ENCODE assay signal across 9 mouse cellular contexts in genomic region chr9:44135731-44136411, GRCm38 (mm10). TPM values are rescaled to one million over a fixed set of nuclear protein-coding genes. Genes with fewer than 3 reads are reported as not detected.
DNase-seq lines count a peak whose midpoint lies in the region; ATAC-seq and TF ChIP-seq lines count a peak whose summit lies in the region.
"Had no signal": no experiment of that assay in that cellular context is flagged by ENCODE, and none has a peak within 500 bp of the region (broad histone marks: within the 10 kb centered on the region; RNA-seq: fewer than 3 reads in every experiment).

No protein-coding gene starts in this region.

- DNase-seq in heart, postnatal 10 days = no peak
- peak; percentile 36 for DNase-seq in lung, postnatal 10 days
- DNase-seq in adrenal gland, postnatal 14 days = no peak
- DNase-seq in thymus, postnatal 14 days = no peak
- DNase-seq in ovary, postnatal 36 days (ENCODE audit: low spot score) = no peak

- H3K27me3 ChIP-seq in heart, embryonic 12.5 days (replicated peaks) = no peaks in the 10 kb centered on the region
- H3K27me3 ChIP-seq in heart, embryonic 15.5 days = no peaks in the 10 kb centered on the region

- WGBS in heart, embryonic 12.5 days = 17% methylated on average over 7 of the region's 7 CpGs
- 21% methylated on average over 7 of the region's 7 CpGs for WGBS in heart, embryonic 15.5 days

- TF ChIP-seq POLR2A in bone marrow macrophage, adult 2 months (IDR thresholded peaks at IDR 0.05; ENCODE audit: borderline replicate concordance, low read depth, low read length) = no peak

- H3K4me3 ChIP-seq in heart, embryonic 12.5 days = peak overlapping the region; percentile 81
- 0 out of 2 replicates have a peak overlapping the region, but pooled peaks have one; percentile 55 for H3K4me3 ChIP-seq in bone marrow macrophage, adult 2 months (ENCODE audit: insufficient read depth, low read length)
- peak overlapping the region; percentile 83 for H3K4me3 ChIP-seq in heart, embryonic 15.5 days

- H3K27ac ChIP-seq in heart, embryonic 12.5 days (ENCODE audit: poor library complexity, severe bottlenecking) = peak overlapping the region; percentile 91
- no peak overlapping the region for H3K27ac ChIP-seq in bone marrow macrophage, adult 2 months (ENCODE audit: insufficient read depth, low read depth, low read length)
- H3K27ac ChIP-seq in heart, embryonic 15.5 days = peak overlapping the region; percentile 96

- peaks cover 72% of the 10 kb centered on the region for H3K4me1 ChIP-seq in heart, embryonic 12.5 days (replicated peaks)
- H3K4me1 ChIP-seq in bone marrow macrophage, adult 2 months (ENCODE audit: control insufficient read depth, insufficient read depth, low read length) = peaks cover 5% of the 10 kb centered on the region
- peaks cover 82% of the 10 kb centered on the region for H3K4me1 ChIP-seq in heart, embryonic 15.5 days (replicated peaks)

- no peak for TF ChIP-seq CTCF in bone marrow macrophage, adult 2 months (IDR thresholded peaks at IDR 0.05; ENCODE audit: low read depth, low read length)

- peak; percentile 47; the same call in 1 of the 2 replicates for ATAC-seq in heart, embryonic 12.5 days (ENCODE audit: insufficient number of reproducible peaks, low FRiP score)
- ATAC-seq in heart, embryonic 15.5 days (replicated peaks; ENCODE audit: insufficient number of reproducible peaks, insufficient read depth, low FRiP score, low read depth) = peak; percentile 51

- intact Hi-C loops in heart, postnatal 10 days (cut with DNase I) = no loop called here

- peaks cover 45% of the 10 kb centered on the region for H3K36me3 ChIP-seq in heart, embryonic 12.5 days
- H3K36me3 ChIP-seq in heart, embryonic 15.5 days = peaks cover 37% of the 10 kb centered on the region

- H3K9ac ChIP-seq in heart, embryonic 12.5 days = peak overlapping the region; percentile 94
- H3K9ac ChIP-seq in heart, embryonic 15.5 days = peak overlapping the region; percentile 89

- peak overlapping the region; percentile 89 for H3K4me2 ChIP-seq in heart, embryonic 12.5 days
- H3K4me2 ChIP-seq in heart, embryonic 15.5 days = peak overlapping the region; percentile 74

- no peaks in the 10 kb centered on the region for H3K9me3 ChIP-seq in heart, embryonic 12.5 days (replicated peaks)
- no peaks in the 10 kb centered on the region for H3K9me3 ChIP-seq in heart, embryonic 15.5 days (replicated peaks)

RNA-seq across cellular contexts. Expression of gene Mcam, which starts 1.6 kb away (rescaled TPM):
- 129 and 130 TPM in 2 replicates for polyA plus RNA-seq in heart, embryonic 12.5 days (2016; fragmentation: Nextera tagmentation; extraction: Ambion mirVana)
- 100 to 1,000 TPM; 147 to 156 TPM for total RNA-seq in heart, postnatal 10 days (2021)
- 0.29 TPM in 1 of 2 replicates, not detected in the other for polyA plus RNA-seq in bone marrow macrophage, adult 2 months (2012; ENCODE audit: insufficient read depth, insufficient read length, missing spikeins)
- 93.4 and 102 TPM in 2 replicates for polyA plus RNA-seq in heart, embryonic 15.5 days (2015; fragmentation: Nextera tagmentation; extraction: Ambion mirVana)
- total RNA-seq in adrenal gland, postnatal 14 days (2021) = 65.3 and 76.6 TPM in 2 replicates

RNA-seq across cellular contexts. Expression of gene Rnf26, which starts 22.6 kb away (rescaled TPM):
- 48.4 and 51.3 TPM in 2 replicates for polyA plus RNA-seq in heart, embryonic 12.5 days (2016; fragmentation: Nextera tagmentation; extraction: Ambion mirVana)
- 10 to 100 TPM; 18.1 TPM for total RNA-seq in heart, postnatal 10 days (2021)
- 24.2 and 25.0 TPM in 2 replicates for polyA plus RNA-seq in bone marrow macrophage, adult 2 months (2012; ENCODE audit: insufficient read depth, insufficient read length, missing spikeins)
- 28.7 and 39.9 TPM in 2 replicates for polyA plus RNA-seq in heart, embryonic 15.5 days (2015; fragmentation: Nextera tagmentation; extraction: Ambion mirVana)
- 27.5 and 31.8 TPM in 2 replicates for total RNA-seq in adrenal gland, postnatal 14 days (2021)

RNA-seq across cellular contexts. Expression of gene Gm49380, which starts 22.6 kb away (rescaled TPM):
- 0.20 TPM in 1 of 2 replicates, not detected in the other for polyA plus RNA-seq in heart, embryonic 12.5 days (2016; fragmentation: Nextera tagmentation; extraction: Ambion mirVana)
- total RNA-seq in heart, postnatal 10 days (2021) = under 1 TPM; 0.10 to 0.12 TPM
- not detected in 2 replicates for polyA plus RNA-seq in bone marrow macrophage, adult 2 months (2012; ENCODE audit: insufficient read depth, insufficient read length, missing spikeins)
- polyA plus RNA-seq in heart, embryonic 15.5 days (2015; fragmentation: Nextera tagmentation; extraction: Ambion mirVana) = 0.05 and 0.13 TPM in 2 replicates
- 0.15 and 0.52 TPM in 2 replicates for total RNA-seq in adrenal gland, postnatal 14 days (2021)
- polyA plus RNA-seq: liver, embryonic 16.5 days had no signal

RNA-seq across cellular contexts. Expression of gene C1qtnf5, which starts 28.8 kb away (rescaled TPM):
- 0.67 and 1.1 TPM in 2 replicates for polyA plus RNA-seq in heart, embryonic 12.5 days (2016; fragmentation: Nextera tagmentation; extraction: Ambion mirVana)
- 10 to 100 TPM; 15.5 to 21.3 TPM for total RNA-seq in heart, postnatal 10 days (2021)
- polyA plus RNA-seq in bone marrow macrophage, adult 2 months (2012; ENCODE audit: insufficient read depth, insufficient read length, missing spikeins) = not detected in 2 replicates
- 3.8 TPM in 2 replicates for polyA plus RNA-seq in heart, embryonic 15.5 days (2015; fragmentation: Nextera tagmentation; extraction: Ambion mirVana)
- total RNA-seq in adrenal gland, postnatal 14 days (2021) = 11.1 and 14.9 TPM in 2 replicates

RNA-seq across cellular contexts. Expression of gene Mfrp, which starts 34.3 kb away (rescaled TPM):
- not detected in 2 replicates for polyA plus RNA-seq in heart, embryonic 12.5 days (2016; fragmentation: Nextera tagmentation; extraction: Ambion mirVana)
- not detected for total RNA-seq in heart, postnatal 10 days (2021)
- polyA plus RNA-seq in bone marrow macrophage, adult 2 months (2012; ENCODE audit: insufficient read depth, insufficient read length, missing spikeins) = not detected in 2 replicates
- not detected in 2 replicates for polyA plus RNA-seq in heart, embryonic 15.5 days (2015; fragmentation: Nextera tagmentation; extraction: Ambion mirVana)
- total RNA-seq in adrenal gland, postnatal 14 days (2021) = not detected in 2 replicates
- polyA plus RNA-seq: liver, embryonic 16.5 days had no signal

Comparison
In these comparisons a context has a peak if more than half of its experiments do, and no peak if none do; other contexts are left out.
1. RNA of gene Mcam, which starts 1.6 kb away (polyA plus RNA-seq): 129 to 130 TPM in heart, embryonic 12.5 days and 93.4 to 102 TPM in heart, embryonic 15.5 days; 0.29 TPM in bone marrow macrophage, adult 2 months; every median in the first group is over 10 times any median in the second.
2. Peak in every context shown above with its lines, with median percentiles within 50 percentile points of each other: H3K4me3 ChIP-seq.